Mouse (Mus musculus) myocyte (in vitro differentiated cells): ENCODE measurements around the gene Scarf1. TPM values are rescaled to one million over a fixed set of nuclear protein-coding genes. Genes with fewer than 3 reads are reported as not detected.

ENCODE experiments used
- H3K27me3 ChIP-seq: one replicate; pipeline ENCODE4 v1.6.1; 2011; ENCODE audit not compliant: control insufficient read depth, insufficient read depth, insufficient read length
- H3K36me3 ChIP-seq: one replicate; pipeline ENCODE4 v1.6.1; 2011; ENCODE audit not compliant: control insufficient read depth, insufficient read depth
- H3K4me2 ChIP-seq: one replicate; pipeline ENCODE4 v1.6.1; 2011; ENCODE audit warnings: low read depth, control low read depth
- H3K4me3 ChIP-seq: one replicate; pipeline ENCODE4 v1.5.1; 2011; ENCODE audit warnings: mild to moderate bottlenecking, control low read depth, moderate library complexity
- H3K79me2 ChIP-seq: one replicate; pipeline ENCODE4 v1.6.1; 2011; ENCODE audit not compliant: control insufficient read depth, insufficient read depth
- H3ac ChIP-seq: one replicate; pipeline ENCODE4 v1.6.1; 2011; ENCODE audit not compliant: control insufficient read depth, insufficient read length
- CEBPB ChIP-seq: IDR thresholded peaks from 2 replicates; pipeline ENCODE4 v1.6.1; 2011; ENCODE audit warnings: mild to moderate bottlenecking, moderate library complexity; ENCODE audit not compliant: poor library complexity, insufficient read depth, severe bottlenecking
- E2F4 ChIP-seq: IDR thresholded peaks from one replicate; pipeline ENCODE4 v1.6.1; 2011; ENCODE audit warnings: mild to moderate bottlenecking, control low read depth, moderate library complexity; ENCODE audit not compliant: insufficient read depth
- MAX ChIP-seq: IDR thresholded peaks from one replicate; pipeline ENCODE4 v1.6.1; 2011; ENCODE audit warnings: low read depth, mild to moderate bottlenecking, control low read depth
- MYOD1 ChIP-seq, 3 experiments: IDR thresholded peaks; one replicate each; pipeline ENCODE4 v1.6.1; 2011; ENCODE audit warnings: control low read depth in 2 of 3, low read depth in 2 of 3, mild to moderate bottlenecking in 2 of 3, moderate library complexity in 1 of 3; ENCODE audit not compliant: insufficient read length in 2 of 3, control insufficient read depth in 1 of 3
- MYOG ChIP-seq, 3 experiments: IDR thresholded peaks; one replicate each; pipeline ENCODE4 v1.6.1; 2011; ENCODE audit warnings: control low read depth in 2 of 3, low read depth in 2 of 3, mild to moderate bottlenecking in 2 of 3; ENCODE audit not compliant: insufficient read length in 2 of 3, control insufficient read depth in 1 of 3, insufficient read depth in 1 of 3
- POLR2A ChIP-seq: IDR thresholded peaks from one replicate; pipeline ENCODE4 v1.6.1; 2011; ENCODE audit warnings: low read depth, mild to moderate bottlenecking, control low read depth, moderate library complexity; ENCODE audit not compliant: insufficient read length
- POLR2AphosphoS2 ChIP-seq: IDR thresholded peaks from one replicate; pipeline ENCODE4 v1.6.1; 2011; ENCODE audit warnings: low read depth, control low read depth; ENCODE audit not compliant: insufficient read length
- REST ChIP-seq: IDR thresholded peaks from one replicate; pipeline ENCODE4 v1.6.1; 2011; ENCODE audit warnings: mild to moderate bottlenecking, control low read depth, moderate library complexity; ENCODE audit not compliant: insufficient read depth, insufficient read length
- SRF ChIP-seq: IDR thresholded peaks from one replicate; pipeline ENCODE4 v1.6.1; 2011; ENCODE audit warnings: low read depth; ENCODE audit not compliant: control insufficient read depth, insufficient read length
- TCF12 ChIP-seq: IDR thresholded peaks from one replicate; pipeline ENCODE4 v1.6.1; 2011; ENCODE audit warnings: mild to moderate bottlenecking, control low read depth; ENCODE audit not compliant: poor library complexity, insufficient read depth, severe bottlenecking
- TCF3 ChIP-seq: IDR thresholded peaks from one replicate; pipeline ENCODE4 v1.6.1; 2011; ENCODE audit warnings: low read depth, control low read depth; ENCODE audit not compliant: insufficient read length
- USF1 ChIP-seq: IDR thresholded peaks from one replicate; pipeline ENCODE4 v1.6.1; 2011; ENCODE audit warnings: low read depth, mild to moderate bottlenecking, control low read depth, moderate library complexity
- polyA plus RNA-seq: library from polyadenylated mRNA; unstranded; fragments of >200 nt; fragmentation: generic; extraction: Trizol; gene quantifications from one replicate; pipeline ENCODE4 v1.2.1, GENCODE M21; 2012; ENCODE audit warnings: missing spikeins

The Scarf1 gene
- polyA plus RNA-seq, 1 experiment = 0.06 TPM

GRCm38 (mm10) chr11:75538184-75538969, 25.0 kb downstream of the Scarf1 start:
- H3ac ChIP-seq = no peak overlapping the region
- TF ChIP-seq MYOD1 (IDR thresholded peaks at IDR 0.05; ENCODE audit: control insufficient read depth in 1 of 3, insufficient read length in 2 of 3, low read depth in 2 of 3) (peak in 2 of 3 experiments; percentile 41 to 71), REST (no peak), MYOG (IDR thresholded peaks at IDR 0.05; ENCODE audit: control insufficient read depth in 1 of 3, insufficient read depth in 1 of 3, insufficient read length in 2 of 3, low read depth in 2 of 3) (peak in 2 of 3 experiments; percentile 22 to 73), TCF12 (peak; percentile 37)
- H3K36me3 ChIP-seq = no peaks in the 10 kb centered on the region
- peak overlapping the region; percentile 3 for H3K4me2 ChIP-seq
- no peaks in the 10 kb centered on the region for H3K79me2 ChIP-seq
- H3K4me3 ChIP-seq = no peak overlapping the region
- no peaks in the 10 kb centered on the region for H3K27me3 ChIP-seq

- no peaks in the 10 kb centered on the region for H3K36me3 ChIP-seq
Measured at GRCm38 (mm10) chr11:75538970-75539299, 25.6 kb downstream of the Scarf1 start.

GRCm38 (mm10) chr11:75540209-75540608, 26.9 kb downstream of the Scarf1 start:
- no peak for TF ChIP-seq MAX
- TF ChIP-seq MYOD1 (IDR thresholded peaks at IDR 0.05; ENCODE audit: control insufficient read depth in 1 of 3, insufficient read length in 2 of 3, low read depth in 2 of 3) = peak in 2 of 3 experiments; percentile 29 to 55
- peak in 2 of 3 experiments; percentile 11 to 76 for TF ChIP-seq MYOG (IDR thresholded peaks at IDR 0.05; ENCODE audit: control insufficient read depth in 1 of 3, insufficient read depth in 1 of 3, insufficient read length in 2 of 3, low read depth in 2 of 3)
- no peak overlapping the region for H3K4me3 ChIP-seq
- no peaks in the 10 kb centered on the region for H3K27me3 ChIP-seq
- H3K4me2 ChIP-seq = no peak overlapping the region
- no peaks in the 10 kb centered on the region for H3K79me2 ChIP-seq
- no peaks in the 10 kb centered on the region for H3K36me3 ChIP-seq
- H3ac ChIP-seq = no peak overlapping the region

More at GRCm38 (mm10) chr11:75538970-75539299, 25.6 kb downstream of the Scarf1 start:
- Histone ChIP-seq H3K27me3 (no peaks in the 10 kb centered on the region), H3ac (no peak overlapping the region), H3K4me2 (no peak overlapping the region), H3K4me3 (no peak overlapping the region), H3K79me2 (no peaks in the 10 kb centered on the region)
- no peak for TF ChIP-seq MYOD1 (IDR thresholded peaks at IDR 0.05; ENCODE audit: control insufficient read depth in 1 of 3, insufficient read length in 2 of 3, low read depth in 2 of 3)
- TF ChIP-seq POLR2AphosphoS2 = no peak
- no peak for TF ChIP-seq TCF3
- TF ChIP-seq MAX = no peak
- no peak for TF ChIP-seq POLR2A
- TF ChIP-seq MYOG (IDR thresholded peaks at IDR 0.05; ENCODE audit: control insufficient read depth in 1 of 3, insufficient read depth in 1 of 3, insufficient read length in 2 of 3, low read depth in 2 of 3) = no peak
- TF ChIP-seq REST = no peak
- no peak for TF ChIP-seq USF1
- no peak for TF ChIP-seq TCF12
- no peak for TF ChIP-seq E2F4
- TF ChIP-seq CEBPB = no peak
- TF ChIP-seq SRF = no peak

GRCm38 (mm10) chr11:75540710-75541581, 27.6 kb downstream of the Scarf1 start:
- no peak overlapping the region for H3K4me2 ChIP-seq
- TF ChIP-seq POLR2A (no peak), CEBPB (no peak), USF1 (no peak), POLR2AphosphoS2 (no peak), SRF (no peak), MYOG (IDR thresholded peaks at IDR 0.05; ENCODE audit: control insufficient read depth in 1 of 3, insufficient read depth in 1 of 3, insufficient read length in 2 of 3, low read depth in 2 of 3) (no peak), MAX (no peak)
- no peak overlapping the region for H3ac ChIP-seq
- no peaks in the 10 kb centered on the region for H3K36me3 ChIP-seq
- H3K27me3 ChIP-seq = no peaks in the 10 kb centered on the region
- no peaks in the 10 kb centered on the region for H3K79me2 ChIP-seq
- no peak overlapping the region for H3K4me3 ChIP-seq

DNA sequence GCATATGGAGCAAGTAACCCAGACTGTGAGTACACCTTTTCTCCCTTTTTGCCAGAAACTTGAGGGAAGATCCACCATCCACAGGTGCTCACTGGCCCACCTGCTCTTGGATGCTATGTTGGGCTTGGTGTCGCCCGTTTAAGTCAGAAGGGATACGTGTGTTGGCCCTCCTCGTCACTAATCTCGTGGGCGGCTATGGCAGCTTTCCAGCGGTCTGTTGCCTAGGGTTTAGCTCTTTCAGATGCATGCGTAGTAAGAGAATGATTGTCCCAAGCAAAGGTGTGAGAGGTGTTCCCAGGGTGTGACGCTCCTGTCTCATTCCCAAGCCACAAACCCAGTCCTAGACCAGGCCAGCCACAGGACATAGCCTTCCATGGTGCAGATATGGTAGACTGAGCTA, 31.4 kb downstream of the Scarf1 start:
- H3ac ChIP-seq = no peak overlapping the region
- H3K79me2 ChIP-seq = no peaks in the 10 kb centered on the region
- H3K4me3 ChIP-seq = no peak overlapping the region
- TF ChIP-seq POLR2AphosphoS2 = no peak
- TF ChIP-seq CEBPB = no peak
- TF ChIP-seq MYOG (IDR thresholded peaks at IDR 0.05; ENCODE audit: control insufficient read depth in 1 of 3, insufficient read depth in 1 of 3, insufficient read length in 2 of 3, low read depth in 2 of 3) = no peak
- no peak for TF ChIP-seq MYOD1 (IDR thresholded peaks at IDR 0.05; ENCODE audit: control insufficient read depth in 1 of 3, insufficient read length in 2 of 3, low read depth in 2 of 3)
- TF ChIP-seq USF1 = no peak
- H3K27me3 ChIP-seq = no peaks in the 10 kb centered on the region
- no peaks in the 10 kb centered on the region for H3K36me3 ChIP-seq
- no peak overlapping the region for H3K4me2 ChIP-seq
